Mouse (Mus musculus) heart, embryonic 13.5 days (tissue): Measurements from ENCODE around the gene Gm9803. TPM values are rescaled to one million over a fixed set of nuclear protein-coding genes. Genes with fewer than 3 reads are reported as not detected.
"Not testable (repeated sequence)": the region's sequence is repeated elsewhere in the genome, so short reads cannot be mapped to it uniquely, and the experiment has no call there.

Source experiments
- ATAC-seq: fragments of 200-750 bp; cut with Nextera tagmentation; 2 replicates; pipeline ENCODE4 v1.8.0; 2017; ENCODE audit warnings: moderate TSS enrichment; ENCODE audit not compliant: insufficient number of reproducible peaks, low FRiP score, low TSS enrichment; ENCODE audit errors: extremely low read depth
- H3K27ac ChIP-seq: fragments of 300-500 bp; sonication (generic); replicated peaks from 2 replicates; pipeline ENCODE4 v1.5.1; 2015; ENCODE audit warnings: moderate library complexity, mild to moderate bottlenecking, inconsistent platforms
- H3K27me3 ChIP-seq: fragments of 300-500 bp; sonication (generic); replicated peaks from 2 replicates; pipeline ENCODE4 v1.6.1; 2015; ENCODE audit warnings: mild to moderate bottlenecking, inconsistent platforms
- H3K36me3 ChIP-seq: fragments of 300-500 bp; sonication (generic); 2 replicates; pipeline ENCODE4 v1.6.1; 2015; ENCODE audit warnings: mild to moderate bottlenecking, inconsistent platforms
- H3K4me1 ChIP-seq: fragments of 300-500 bp; sonication (generic); 2 replicates; pipeline ENCODE4 v1.6.1; 2015; ENCODE audit warnings: inconsistent platforms
- H3K4me2 ChIP-seq: fragments of 300-500 bp; sonication (generic); 2 replicates; pipeline ENCODE4 v1.6.1; 2015; ENCODE audit warnings: inconsistent platforms, mild to moderate bottlenecking, moderate library complexity
- H3K4me3 ChIP-seq: fragments of 300-500 bp; sonication (generic); 2 replicates; pipeline ENCODE4 v1.5.1; 2015; ENCODE audit warnings: moderate library complexity, mild to moderate bottlenecking, inconsistent platforms
- H3K9ac ChIP-seq: fragments of 300-500 bp; sonication (generic); 2 replicates; pipeline ENCODE4 v1.6.1; 2015; ENCODE audit warnings: inconsistent platforms, mild to moderate bottlenecking, moderate library complexity
- H3K9me3 ChIP-seq: fragments of 300-500 bp; sonication (generic); 2 replicates; pipeline ENCODE4 v1.6.1; 2016; ENCODE audit warnings: inconsistent platforms
- WGBS: fragments of 180-500 bp; shearing (Covaris S2); methylation state at CpG from one replicate; pipeline ENCODE4 v1.1.7; 2015; ENCODE audit warnings: mixed read lengths; 5-methylcytosine and 5-hydroxymethylcytosine counted together
- polyA plus RNA-seq: library from polyadenylated mRNA; unstranded; fragments of >200 nt; fragmentation: Nextera tagmentation; extraction: Ambion mirVana; gene quantifications from 2 replicates; pipeline ENCODE4 v1.2.1, GENCODE M21; 2015

Gm9803 gene
- polyA plus RNA-seq: 12.0 and 14.9 TPM in 2 replicates

DNA sequence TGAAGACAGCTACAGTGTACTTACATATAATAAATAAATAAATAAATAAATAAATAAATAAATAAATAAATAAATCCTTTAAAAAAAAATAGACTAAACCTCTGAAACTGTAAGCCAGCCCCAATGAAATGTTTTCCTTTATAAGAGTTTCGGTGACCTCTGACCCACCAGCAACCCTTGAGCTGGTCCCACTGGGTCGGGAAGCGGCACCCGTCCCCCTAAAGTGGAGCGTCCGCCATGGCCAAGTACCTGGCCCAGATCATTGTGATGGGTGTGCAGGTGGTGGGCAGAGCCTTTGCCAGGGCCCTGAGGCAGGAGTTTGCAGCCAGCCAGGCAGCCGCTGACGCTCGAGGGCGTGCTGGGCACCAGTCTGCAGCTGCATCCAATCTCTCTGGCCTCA, at the start of gene Gm9803:
TSS of gene Gm9803 (plus strand) at position 154 of the 400 bp plus-strand sequence.
- not testable (repeated sequence) for H3K4me2 ChIP-seq, H3K27ac ChIP-seq, H3K9me3 ChIP-seq, H3K4me3 ChIP-seq, ATAC-seq, H3K27me3 ChIP-seq, H3K9ac ChIP-seq, H3K4me1 ChIP-seq
- 90% methylated on average over 10 of the region's 10 CpGs for WGBS
- H3K36me3 ChIP-seq: peaks cover 47% of the 10 kb centered on the region

DNA sequence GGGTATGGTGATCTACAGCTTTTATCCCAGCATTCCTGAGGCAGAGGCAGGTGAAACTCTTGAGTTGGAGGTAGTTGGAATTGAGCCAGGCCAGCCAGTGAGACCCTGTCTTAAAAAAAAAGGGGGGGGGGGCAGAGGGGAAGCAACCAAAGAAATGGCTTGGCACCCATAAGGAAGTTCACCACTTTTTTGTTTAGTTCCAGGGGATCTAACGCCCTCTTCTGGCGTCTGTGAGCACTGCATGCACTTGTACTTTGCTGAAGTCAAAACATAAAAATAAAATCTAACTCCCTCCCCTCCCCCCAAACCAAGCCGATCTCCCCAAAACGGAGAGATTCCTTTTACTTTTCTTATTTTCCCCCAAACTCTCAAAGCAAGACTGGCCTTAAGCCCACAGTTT, 48.5 kb upstream of the Gm9803 start:
- Histone ChIP-seq H3K4me2 (no peak overlapping the region), H3K9ac (no peak overlapping the region), H3K4me1 (peaks cover 13% of the 10 kb centered on the region), H3K9me3 (no peaks in the 10 kb centered on the region), H3K4me3 (no peak overlapping the region), H3K27ac (no peak overlapping the region), H3K36me3 (no peaks in the 10 kb centered on the region), H3K27me3 (no peaks in the 10 kb centered on the region)
- ATAC-seq: no peak
- 39% methylated on average over 4 of the region's 4 CpGs for WGBS

DNA sequence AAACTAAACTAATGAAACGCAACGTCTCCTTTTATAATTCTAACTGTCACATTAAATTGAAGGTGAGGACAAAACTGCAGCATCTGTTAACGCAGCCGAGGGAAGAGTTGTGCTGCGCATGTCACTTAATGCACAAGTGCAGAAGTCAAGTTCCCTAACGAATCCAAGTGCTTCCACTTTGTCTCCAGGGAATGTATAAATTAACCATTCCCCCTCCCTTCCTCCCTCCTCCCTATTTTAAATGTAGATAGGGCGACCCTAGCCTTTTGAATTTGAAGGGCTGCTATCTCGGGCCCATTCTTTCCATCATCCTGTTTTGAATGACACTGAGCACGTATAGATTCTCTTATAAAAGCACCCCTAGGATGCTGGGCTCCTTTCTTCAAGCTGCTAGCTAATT, 46.4 kb upstream of the Gm9803 start:
- ATAC-seq: no peak
- H3K9me3 ChIP-seq: no peaks in the 10 kb centered on the region
- H3K9ac ChIP-seq: peak overlapping the region; percentile 98
- peak overlapping the region; percentile 83 for H3K4me2 ChIP-seq
- H3K27me3 ChIP-seq: no peaks in the 10 kb centered on the region
- no peaks in the 10 kb centered on the region for H3K36me3 ChIP-seq
- peak overlapping the region; percentile 88 for H3K4me3 ChIP-seq
- peaks cover 33% of the 10 kb centered on the region for H3K4me1 ChIP-seq
- H3K27ac ChIP-seq: peak overlapping the region; percentile 96
- 11% methylated on average over 9 of the region's 9 CpGs for WGBS

DNA sequence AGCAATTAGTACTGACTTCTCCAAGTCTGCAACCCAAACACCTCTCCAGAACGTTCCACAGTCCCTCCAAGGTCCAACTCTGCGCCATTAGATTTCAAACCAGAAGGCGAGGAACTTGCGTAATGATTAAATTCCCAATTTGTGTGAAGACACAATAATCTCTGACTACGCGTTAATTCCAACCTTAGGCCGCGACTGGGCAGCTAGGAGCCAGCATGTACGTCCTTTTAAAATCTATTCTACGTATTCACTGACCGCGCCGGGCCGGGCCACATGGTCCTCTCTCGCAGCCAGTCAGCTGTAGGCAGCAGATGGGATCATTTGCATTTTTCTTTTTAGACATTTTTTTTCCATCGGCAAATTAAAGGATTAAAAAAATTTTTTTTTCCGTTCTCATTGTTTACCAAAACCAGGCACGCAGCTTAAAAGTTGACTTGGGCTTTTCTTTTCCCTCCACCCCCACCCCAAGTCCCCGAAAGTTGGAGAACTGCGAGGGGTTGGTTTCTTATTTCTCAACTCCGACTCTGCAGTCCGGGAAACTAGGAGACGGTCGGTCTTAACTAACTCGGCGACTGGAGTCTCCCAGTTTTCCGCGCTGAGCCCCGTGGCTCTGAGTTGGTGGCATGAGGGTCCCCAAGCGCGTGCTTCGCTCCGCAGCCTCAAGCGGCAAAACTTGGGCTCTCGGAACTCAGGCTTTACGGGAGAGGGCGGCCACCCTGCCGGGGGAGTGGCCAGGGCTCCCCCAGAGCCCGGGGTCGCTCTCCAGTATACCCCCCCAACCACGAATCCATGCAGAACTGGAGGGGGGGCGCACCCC, 45.8 kb upstream of the Gm9803 start:
- H3K4me2 ChIP-seq: peak overlapping the region; percentile 83
- ATAC-seq: no peak
- H3K4me3 ChIP-seq: peak overlapping the region; percentile 88
- under 1% methylated on average over 41 of the region's 42 CpGs for WGBS
- H3K27ac ChIP-seq: peak overlapping the region; percentile 96
- H3K27me3 ChIP-seq: no peaks in the 10 kb centered on the region
- no peaks in the 10 kb centered on the region for H3K36me3 ChIP-seq
- no peaks in the 10 kb centered on the region for H3K9me3 ChIP-seq
- H3K4me1 ChIP-seq: peaks cover 39% of the 10 kb centered on the region
- H3K9ac ChIP-seq: peak overlapping the region; percentile 98

DNA sequence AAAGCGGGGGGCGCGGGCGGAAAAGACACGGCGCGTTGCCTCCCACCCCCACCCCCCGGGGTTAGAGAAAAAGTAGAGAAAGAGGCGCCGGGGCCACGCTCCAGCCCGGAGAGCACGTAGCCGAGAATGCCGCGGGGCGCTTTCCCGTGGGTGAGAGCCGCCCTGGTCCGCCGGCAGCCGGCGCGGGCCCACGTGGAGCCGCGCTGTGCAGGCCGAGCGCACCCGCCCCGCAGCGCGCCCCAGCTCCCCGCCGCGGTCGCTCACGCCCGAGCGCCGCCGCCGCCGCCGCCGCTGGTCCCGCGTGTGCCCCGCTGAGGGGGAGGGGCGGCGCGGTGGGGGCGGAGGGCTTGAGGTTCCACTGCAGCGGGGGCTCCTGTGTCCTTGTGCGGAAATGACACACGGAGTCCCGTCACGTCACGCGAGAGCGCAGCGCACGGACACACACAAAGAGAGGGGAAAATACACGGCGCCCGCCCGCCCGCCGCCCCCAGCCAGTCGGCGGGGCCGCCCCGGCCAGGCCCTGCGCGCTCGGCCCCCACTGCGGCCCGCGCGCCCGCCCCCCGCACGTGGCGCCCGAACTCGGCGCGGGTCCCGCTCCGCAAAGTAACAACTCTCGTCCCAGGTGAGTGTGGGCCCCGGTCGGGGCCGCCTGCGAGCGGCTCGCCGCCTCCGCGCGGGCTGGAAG, 45.0 kb upstream of the Gm9803 start, which contains the start of gene Bend3:
TSS of gene Bend3 (plus strand) at position 81 of the 685 bp plus-strand sequence.
- no peaks in the 10 kb centered on the region for H3K27me3 ChIP-seq
- H3K9ac ChIP-seq: peak within 1 kb of the TSS; percentile 98
- H3K36me3 ChIP-seq: no peaks in the 10 kb centered on the region
- H3K4me2 ChIP-seq: peak within 1 kb of the TSS; percentile 83
- H3K4me1 ChIP-seq: peaks cover 47% of the 10 kb centered on the region
- WGBS: under 1% methylated on average over 63 of the region's 101 CpGs
- peak within 1 kb of the TSS; percentile 88 for H3K4me3 ChIP-seq
- peak within 1 kb of the TSS; percentile 96 for H3K27ac ChIP-seq
- no peaks in the 10 kb centered on the region for H3K9me3 ChIP-seq
- peak; percentile 47; the same call in 1 of the 2 replicates for ATAC-seq

DNA sequence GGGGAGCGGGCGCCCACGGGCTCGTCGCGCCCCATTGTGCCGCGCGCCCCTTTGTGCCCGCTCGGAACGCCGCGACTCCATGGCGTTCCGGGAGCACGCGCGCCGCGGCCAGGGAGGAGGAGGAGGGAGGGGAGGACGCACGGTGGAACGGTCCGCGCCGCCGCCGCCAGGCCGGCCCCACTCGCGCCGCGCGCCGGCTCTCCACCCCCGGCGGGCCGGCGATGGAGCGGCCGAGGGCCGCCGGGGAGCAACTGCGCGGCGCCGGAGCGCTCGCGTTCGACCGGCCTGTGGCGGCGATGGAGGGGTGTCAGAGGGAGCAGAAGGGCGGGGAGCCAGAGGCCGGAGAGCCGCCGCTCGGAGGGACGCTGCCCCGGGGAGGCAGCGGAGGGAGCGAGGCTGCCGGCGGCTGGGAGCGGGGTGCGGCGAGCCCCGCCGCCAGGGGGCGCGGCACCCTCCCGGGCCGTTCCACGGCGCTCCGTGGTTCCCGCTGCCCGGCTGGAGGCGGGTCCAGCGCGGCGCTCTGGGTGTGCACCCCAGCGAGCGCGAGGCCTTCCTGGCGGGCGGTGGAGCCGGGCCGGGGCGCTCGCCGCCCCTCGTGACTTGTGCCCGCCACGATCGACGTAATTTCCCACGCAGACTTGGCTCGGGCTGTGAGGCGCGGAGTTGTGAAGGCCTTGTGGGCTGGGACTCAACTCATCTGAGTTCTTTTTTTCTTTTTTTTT, 44.3 kb upstream of the Gm9803 start:
- WGBS: under 1% methylated on average over 85 of the region's 103 CpGs
- Histone ChIP-seq H3K27me3 (no peaks in the 10 kb centered on the region), H3K9me3 (no peaks in the 10 kb centered on the region), H3K4me1 (peaks cover 53% of the 10 kb centered on the region), H3K4me2 (peak overlapping the region; percentile 83), H3K27ac (peak overlapping the region; percentile 96), H3K4me3 (peak overlapping the region; percentile 88), H3K36me3 (no peaks in the 10 kb centered on the region), H3K9ac (peak overlapping the region; percentile 98)
- ATAC-seq: peak; percentile 83

DNA sequence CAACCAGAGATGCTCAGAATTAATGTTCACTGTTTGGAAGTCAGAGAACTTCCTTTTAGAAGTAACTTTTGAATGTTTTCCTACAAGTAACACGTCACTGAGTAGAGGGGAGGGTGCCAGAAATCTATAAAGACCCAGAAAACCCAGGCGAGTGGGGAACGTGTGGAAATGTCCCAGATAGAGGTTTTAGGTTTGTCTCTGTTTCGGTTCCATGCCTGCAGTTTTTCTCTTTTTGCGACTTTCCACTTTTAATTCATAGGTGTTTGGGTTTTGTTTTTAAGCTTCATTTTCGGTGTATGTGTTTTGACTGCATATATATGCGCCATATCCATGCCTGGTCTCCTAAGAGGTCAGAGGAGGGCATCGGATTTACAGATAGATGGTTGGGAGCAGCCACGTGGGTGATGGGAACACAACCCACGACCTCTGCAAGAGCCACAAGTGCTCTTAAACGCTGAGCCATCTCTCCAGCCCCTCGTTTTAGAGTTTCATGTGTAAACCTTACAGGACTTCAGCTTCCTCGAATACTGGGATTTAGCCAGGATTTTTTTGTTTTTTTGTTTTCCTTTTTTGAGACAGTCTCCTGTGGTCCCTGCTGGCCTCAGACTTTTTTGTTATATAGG, 43.5 kb upstream of the Gm9803 start:
- WGBS: 13% methylated on average over 13 of the region's 13 CpGs
- no peak for ATAC-seq
- Histone ChIP-seq H3K4me2 (peak overlapping the region; percentile 83), H3K27ac (peak overlapping the region; percentile 96), H3K9ac (peak overlapping the region; percentile 98), H3K36me3 (no peaks in the 10 kb centered on the region), H3K27me3 (no peaks in the 10 kb centered on the region), H3K4me1 (peaks cover 58% of the 10 kb centered on the region), H3K4me3 (peak overlapping the region; percentile 88), H3K9me3 (no peaks in the 10 kb centered on the region)

DNA sequence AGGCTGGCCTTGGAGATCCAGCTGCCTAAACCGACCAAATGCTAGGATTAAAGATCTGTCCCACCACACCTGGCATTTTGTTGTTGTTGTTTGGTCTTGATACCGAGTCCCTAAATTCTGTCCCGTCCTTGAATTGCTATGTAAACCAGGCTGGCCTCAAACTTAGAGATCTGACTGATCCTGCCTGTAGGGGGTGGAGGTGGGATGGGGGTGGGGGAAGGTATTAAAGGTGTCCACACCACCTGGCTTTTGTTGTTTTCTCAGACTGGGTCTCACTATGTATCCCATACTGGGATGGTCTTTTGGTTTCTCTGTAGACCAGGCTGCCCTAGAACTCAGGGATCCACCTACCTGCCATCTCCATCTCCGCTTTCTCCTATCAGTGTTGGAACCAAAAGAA, 42.7 kb upstream of the Gm9803 start:
- no peak for ATAC-seq
- no peak overlapping the region for H3K27ac ChIP-seq
- 49% methylated on average over 4 of the region's 4 CpGs for WGBS
- H3K36me3 ChIP-seq: no peaks in the 10 kb centered on the region
- no peak overlapping the region for H3K9ac ChIP-seq
- H3K27me3 ChIP-seq: no peaks in the 10 kb centered on the region
- no peaks in the 10 kb centered on the region for H3K9me3 ChIP-seq
- H3K4me3 ChIP-seq: no peak overlapping the region
- peaks cover 59% of the 10 kb centered on the region for H3K4me1 ChIP-seq
- H3K4me2 ChIP-seq: peak overlapping the region; percentile 83

DNA sequence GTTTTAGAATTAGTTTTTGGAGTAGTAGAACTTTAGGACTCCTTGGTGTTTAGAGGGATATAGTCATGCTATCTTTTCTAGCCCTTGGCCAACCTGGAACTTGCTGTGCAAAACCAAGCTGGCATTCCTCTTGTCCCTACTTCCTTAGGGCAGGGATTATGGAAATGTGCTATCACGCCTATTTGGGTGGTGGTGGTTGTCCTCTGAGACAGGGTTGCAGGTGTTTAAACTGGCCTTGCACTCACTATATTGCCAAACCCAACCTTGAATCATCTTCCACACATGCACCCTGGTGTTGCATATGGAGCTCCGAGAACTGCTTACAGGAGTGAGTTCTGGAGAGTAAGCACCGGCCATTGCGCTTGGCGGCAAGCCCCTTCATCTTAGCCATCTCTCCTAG, 41.9 kb upstream of the Gm9803 start:
- peaks cover 57% of the 10 kb centered on the region for H3K4me1 ChIP-seq
- no peaks in the 10 kb centered on the region for H3K27me3 ChIP-seq
- H3K27ac ChIP-seq: no peak overlapping the region
- 90% methylated on average over 5 of the region's 5 CpGs for WGBS
- H3K4me3 ChIP-seq: no peak overlapping the region
- H3K4me2 ChIP-seq: no peak overlapping the region
- ATAC-seq: no peak
- H3K36me3 ChIP-seq: no peaks in the 10 kb centered on the region
- H3K9ac ChIP-seq: no peak overlapping the region
- no peaks in the 10 kb centered on the region for H3K9me3 ChIP-seq

DNA sequence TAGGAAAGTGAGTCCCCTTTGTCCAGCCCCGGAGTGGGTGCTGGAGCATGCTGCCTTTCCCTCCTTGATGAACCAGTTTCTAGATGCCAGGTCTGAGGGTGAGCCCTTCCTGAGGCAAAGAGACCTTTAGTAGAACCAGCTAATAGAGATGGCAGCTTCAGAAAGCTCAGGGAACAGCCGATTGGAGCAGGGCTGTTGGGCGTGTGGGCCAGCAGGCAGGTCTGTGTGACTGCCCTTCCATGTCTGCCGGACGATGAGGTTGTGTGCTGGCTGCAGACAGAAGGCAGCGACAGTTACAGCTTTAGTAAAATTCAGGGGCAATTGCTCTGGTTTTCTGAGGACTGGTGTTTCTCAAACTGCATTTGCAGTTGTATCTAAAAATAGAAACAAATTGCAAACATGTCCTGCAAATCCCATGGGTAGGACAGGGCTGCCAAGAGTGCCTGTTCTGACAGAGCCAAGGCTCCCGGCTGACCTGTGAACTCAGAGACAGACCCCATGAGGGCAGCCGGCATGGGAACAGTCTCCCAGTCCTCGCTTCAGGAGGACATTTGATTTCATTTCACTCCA, 40.4 kb upstream of the Gm9803 start:
- Histone ChIP-seq H3K4me3 (peak overlapping the region; percentile 21), H3K9me3 (no peaks in the 10 kb centered on the region), H3K27ac (peak overlapping the region; percentile 92), H3K4me2 (peak overlapping the region; percentile 61), H3K36me3 (no peaks in the 10 kb centered on the region), H3K9ac (peak overlapping the region; percentile 66), H3K4me1 (peaks cover 64% of the 10 kb centered on the region), H3K27me3 (no peaks in the 10 kb centered on the region)
- 16% methylated on average over 9 of the region's 9 CpGs for WGBS
- ATAC-seq: no peak
